Mouse (Mus musculus) midbrain, embryonic 14.5 days (tissue): ENCODE data around the gene Ptgs2. TPM values are rescaled to one million over a fixed set of nuclear protein-coding genes. Genes with fewer than 3 reads are reported as not detected.

ENCODE experiments used
- ATAC-seq: fragments of 200-750 bp; cut with Nextera tagmentation; 2 replicates; pipeline ENCODE4 v1.8.0; 2017; ENCODE audit warnings: moderate number of reproducible peaks, moderate library complexity; ENCODE audit not compliant: low FRiP score, low TSS enrichment
- DNase-seq: peaks from one replicate; pipeline ENCODE4 v3.0.0-alpha.2; 2015
- H3K27ac ChIP-seq: fragments of 300-500 bp; sonication (generic); replicated peaks from 2 replicates; pipeline ENCODE4 v1.5.1; 2014; ENCODE audit warnings: mild to moderate bottlenecking, low read depth, low read length, moderate library complexity
- H3K27me3 ChIP-seq: fragments of 300-500 bp; sonication (generic); 2 replicates; pipeline ENCODE4 v1.6.1; 2014; ENCODE audit warnings: low read length, control low read depth, mixed read lengths; ENCODE audit not compliant: control insufficient read depth, insufficient read depth
- H3K36me3 ChIP-seq: fragments of 300-500 bp; sonication (generic); 2 replicates; pipeline ENCODE4 v1.6.1; 2014; ENCODE audit warnings: low read length, control low read depth; ENCODE audit not compliant: control insufficient read depth, insufficient read depth
- H3K4me1 ChIP-seq: fragments of 300-500 bp; sonication (generic); 2 replicates; pipeline ENCODE4 v1.6.1; 2014; ENCODE audit warnings: mild to moderate bottlenecking, antibody characterized with exemption, low read length, control low read depth; ENCODE audit not compliant: control insufficient read depth, insufficient read depth
- H3K4me2 ChIP-seq: fragments of 300-500 bp; sonication (generic); 2 replicates; pipeline ENCODE4 v1.6.1; 2014; ENCODE audit warnings: mild to moderate bottlenecking, low read length, moderate library complexity
- H3K4me3 ChIP-seq: fragments of 300-500 bp; sonication (generic); replicated peaks from 2 replicates; pipeline ENCODE4 v1.5.1; 2014; ENCODE audit warnings: low read depth, low read length
- H3K9ac ChIP-seq: fragments of 300-500 bp; sonication (generic); replicated peaks from 2 replicates; pipeline ENCODE4 v1.6.1; 2014; ENCODE audit warnings: mild to moderate bottlenecking, low read length, moderate library complexity
- H3K9me3 ChIP-seq: fragments of 300-500 bp; sonication (generic); 2 replicates; pipeline ENCODE4 v1.6.1; 2016; ENCODE audit warnings: low read length, control low read depth, mixed read lengths; ENCODE audit not compliant: control insufficient read depth
- WGBS: fragments of 180-500 bp; shearing (Covaris S2); extraction: QIAGEN DNeasy Blood & Tissue Kit; methylation state at CpG from one replicate; pipeline ENCODE4 v1.1.7; 2014; 5-methylcytosine and 5-hydroxymethylcytosine counted together
- polyA plus RNA-seq: library from polyadenylated mRNA; unstranded; fragments of >200 nt; fragmentation: Nextera tagmentation; extraction: Ambion mirVana; gene quantifications from 2 replicates; pipeline ENCODE4 v1.2.1, GENCODE M21; 2014

Gene Ptgs2
- polyA plus RNA-seq, 1 experiment from 2014 or later, result not detected

DNA sequence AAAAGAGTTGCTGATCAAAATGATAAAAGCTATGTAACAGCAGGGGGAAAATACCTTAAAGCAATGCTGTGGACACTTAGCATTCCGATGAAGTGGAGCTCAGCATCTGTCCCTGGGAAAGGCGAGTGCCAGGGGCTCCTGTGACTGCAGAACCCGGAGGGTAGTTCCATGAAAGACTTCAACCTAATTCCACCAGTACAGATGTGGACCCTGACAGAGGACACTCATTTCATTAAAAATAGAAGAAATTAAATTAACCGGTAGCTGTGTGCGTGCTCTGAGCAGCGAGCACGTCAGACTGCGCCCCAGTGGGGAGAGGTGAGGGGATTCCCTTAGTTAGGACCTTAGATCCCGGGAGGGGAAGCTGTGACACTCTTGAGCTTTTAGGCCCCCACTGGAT is 457 bp upstream of the Ptgs2 start:
- Histone ChIP-seq H3K9me3 (no peaks in the 10 kb centered on the region), H3K4me2 (peak overlapping the region; percentile 96), H3K4me1 (peaks cover 9% of the 10 kb centered on the region; the same call in 1 of the 2 replicates), H3K4me3 (peak overlapping the region; percentile 45), H3K27me3 (0 out of 2 replicates have a peak, but pooled peaks cover 4% of the 10 kb centered on the region), H3K27ac (no peak overlapping the region), H3K36me3 (no peaks in the 10 kb centered on the region), H3K9ac (peak overlapping the region; percentile 56)
- ATAC-seq, result peak; percentile 29; the same call in 1 of the 2 replicates
- DNase-seq, result peak; percentile 16
- under 1% methylated on average over 9 of the region's 9 CpGs for WGBS

DNA sequence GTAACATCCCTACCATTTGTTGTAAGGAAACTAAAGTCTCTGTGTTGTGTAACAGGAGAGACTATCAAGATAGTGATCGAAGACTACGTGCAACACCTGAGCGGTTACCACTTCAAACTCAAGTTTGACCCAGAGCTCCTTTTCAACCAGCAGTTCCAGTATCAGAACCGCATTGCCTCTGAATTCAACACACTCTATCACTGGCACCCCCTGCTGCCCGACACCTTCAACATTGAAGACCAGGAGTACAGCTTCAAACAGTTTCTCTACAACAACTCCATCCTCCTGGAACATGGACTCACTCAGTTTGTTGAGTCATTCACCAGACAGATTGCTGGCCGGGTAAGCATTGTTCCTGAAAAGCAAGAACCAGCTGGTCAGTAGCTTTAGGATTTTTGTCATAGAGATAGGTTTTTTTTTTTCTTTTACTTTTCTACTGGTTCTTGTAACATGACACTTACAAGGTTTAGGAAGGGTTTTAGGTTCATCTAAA is 4.4 kb downstream of the Ptgs2 start:
- Histone ChIP-seq H3K36me3 (no peaks in the 10 kb centered on the region), H3K4me1 (peaks cover 8% of the 10 kb centered on the region; the same call in 1 of the 2 replicates), H3K4me3 (no peak overlapping the region), H3K27me3 (0 out of 2 replicates have a peak, but pooled peaks cover 4% of the 10 kb centered on the region), H3K9me3 (no peaks in the 10 kb centered on the region), H3K4me2 (no peak overlapping the region), H3K27ac (no peak overlapping the region), H3K9ac (no peak overlapping the region)
- no peak for ATAC-seq
- DNase-seq, result no peak
- 95% methylated on average over 6 of the region's 6 CpGs for WGBS

DNA sequence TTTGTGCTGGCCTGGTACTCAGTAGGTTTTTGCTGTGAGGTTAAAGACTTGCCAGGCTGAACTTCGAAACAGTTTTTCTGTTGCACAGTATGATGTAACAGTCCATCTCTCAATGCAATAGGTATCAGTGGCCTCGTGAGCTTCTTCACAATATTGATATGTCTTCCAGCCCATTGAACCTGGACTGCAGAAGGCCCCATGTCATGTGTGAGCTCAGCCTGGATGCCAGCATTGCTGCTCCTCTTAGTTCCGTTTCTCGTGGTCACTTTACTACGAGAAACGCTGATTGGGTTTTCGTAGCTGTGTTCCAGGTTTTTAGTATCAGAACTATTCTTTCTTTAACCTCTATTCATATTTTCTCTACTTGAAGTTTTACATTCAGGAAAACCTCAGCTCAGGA is 6.9 kb downstream of the Ptgs2 start:
- Histone ChIP-seq H3K4me3 (no peak overlapping the region), H3K9me3 (no peaks in the 10 kb centered on the region), H3K9ac (no peak overlapping the region), H3K4me2 (no peak overlapping the region), H3K36me3 (no peaks in the 10 kb centered on the region), H3K27ac (no peak overlapping the region), H3K27me3 (no peaks in the 10 kb centered on the region), H3K4me1 (no peaks in the 10 kb centered on the region)
- ATAC-seq, result no peak
- no peak for DNase-seq
- WGBS, result 93% methylated on average over 7 of the region's 7 CpGs

DNA sequence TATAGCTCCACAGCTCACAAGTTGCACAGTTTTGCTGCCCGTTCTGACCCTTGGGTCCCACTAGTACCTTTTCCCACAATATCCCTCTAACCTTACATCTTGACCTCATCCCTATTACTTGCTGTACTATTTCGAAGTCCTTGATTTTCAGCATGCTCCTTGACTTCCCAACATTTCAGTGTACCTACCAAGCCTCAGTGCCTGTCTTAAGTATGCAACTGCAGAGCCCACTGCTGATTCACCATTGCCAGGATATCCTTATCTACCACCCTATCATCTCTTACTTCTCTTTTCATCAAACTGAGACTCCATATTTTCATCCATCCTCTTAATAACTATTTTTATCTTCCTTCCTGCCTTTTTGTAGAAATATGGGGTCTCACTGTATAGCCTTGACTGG is 9.8 kb downstream of the Ptgs2 start:
- H3K36me3 ChIP-seq, result no peaks in the 10 kb centered on the region
- DNase-seq (no peak), ATAC-seq (no peak)
- H3K9ac ChIP-seq, result no peak overlapping the region
- no peak overlapping the region for H3K4me3 ChIP-seq
- H3K4me1 ChIP-seq, result no peaks in the 10 kb centered on the region
- WGBS, result 82% methylated on average over 2 of the region's 2 CpGs
- no peaks in the 10 kb centered on the region for H3K9me3 ChIP-seq
- H3K4me2 ChIP-seq, result no peak overlapping the region
- no peak overlapping the region for H3K27ac ChIP-seq
- no peaks in the 10 kb centered on the region for H3K27me3 ChIP-seq

DNA sequence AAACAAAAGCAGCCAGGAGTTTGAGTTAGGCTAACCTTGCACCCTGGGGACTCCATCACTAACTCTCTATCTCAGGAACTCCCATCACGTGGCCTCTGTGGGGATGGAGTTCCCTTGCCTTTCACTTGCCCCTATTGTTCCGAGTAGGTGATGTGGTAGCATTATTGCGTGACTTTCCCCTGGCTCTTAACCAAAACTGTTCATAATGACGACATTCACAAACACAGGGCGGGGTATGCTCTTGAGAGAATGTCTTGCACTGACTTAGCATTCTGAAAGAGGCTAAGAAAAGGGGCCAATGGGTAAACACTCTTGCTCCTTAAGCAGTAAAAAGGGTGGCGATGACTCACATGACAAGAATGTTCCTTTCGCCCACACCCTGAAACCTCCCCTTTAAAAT is 15.5 kb downstream of the Ptgs2 start:
- Histone ChIP-seq H3K27ac (no peak overlapping the region), H3K4me2 (no peak overlapping the region), H3K4me3 (no peak overlapping the region), H3K9me3 (no peaks in the 10 kb centered on the region), H3K27me3 (no peaks in the 10 kb centered on the region), H3K4me1 (no peaks in the 10 kb centered on the region), H3K9ac (no peak overlapping the region), H3K36me3 (no peaks in the 10 kb centered on the region)
- DNase-seq (no peak), ATAC-seq (no peak)
- WGBS, result 71% methylated on average over 7 of the region's 7 CpGs

DNA sequence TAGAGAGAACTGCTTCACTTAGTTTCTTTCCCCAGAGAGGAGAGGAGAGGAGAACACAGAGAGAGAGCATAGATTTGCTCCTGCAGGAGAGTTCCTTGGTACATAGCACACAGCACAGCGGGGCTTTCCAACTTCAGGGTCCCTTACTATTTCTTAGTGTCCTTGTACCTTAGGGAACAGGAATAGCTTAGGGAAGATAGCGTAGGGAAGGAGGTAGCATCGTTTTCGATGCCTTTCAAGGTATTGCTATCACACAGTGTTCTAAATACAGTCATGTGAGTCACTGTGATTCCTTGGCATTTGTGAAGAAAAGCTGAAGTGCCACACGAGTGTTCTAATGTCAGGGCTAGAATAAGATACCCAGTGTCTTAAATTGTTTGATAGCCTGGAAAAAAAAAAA is 18.5 kb downstream of the Ptgs2 start:
- Histone ChIP-seq H3K27ac (no peak overlapping the region), H3K36me3 (no peaks in the 10 kb centered on the region)

DNA sequence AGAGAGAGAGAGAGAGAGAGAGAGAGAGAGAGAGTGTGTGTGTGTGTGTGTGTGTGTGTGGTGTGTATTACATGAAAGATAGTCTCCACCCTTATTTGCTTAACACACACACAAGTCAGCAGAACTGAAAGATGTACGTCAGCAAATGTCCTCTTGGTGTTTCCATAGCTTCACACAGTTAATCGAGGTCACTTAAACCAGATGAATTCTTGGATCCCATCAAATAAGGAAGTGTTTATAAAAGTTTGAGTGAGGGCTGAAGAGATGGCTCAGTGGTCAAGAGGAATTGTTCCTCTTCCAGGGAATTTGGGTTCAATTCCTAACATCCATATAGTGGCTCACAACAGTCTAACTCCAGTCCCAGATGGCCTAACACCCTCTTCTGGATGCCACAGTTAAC is 25.7 kb downstream of the Ptgs2 start:
- Histone ChIP-seq H3K27ac (no peak overlapping the region), H3K4me3 (no peak overlapping the region), H3K4me2 (no peak overlapping the region), H3K4me1 (no peaks in the 10 kb centered on the region), H3K36me3 (no peaks in the 10 kb centered on the region), H3K27me3 (no peaks in the 10 kb centered on the region), H3K9ac (no peak overlapping the region), H3K9me3 (0 out of 2 replicates have a peak, but pooled peaks cover 5% of the 10 kb centered on the region)
- ATAC-seq, result no peak
- WGBS, result 96% methylated on average over 2 of the region's 2 CpGs
- DNase-seq, result no peak

More for the DNA sequence above, 18.5 kb downstream of the Ptgs2 start:
- Histone ChIP-seq H3K9ac (no peak overlapping the region), H3K4me1 (no peaks in the 10 kb centered on the region), H3K4me3 (no peak overlapping the region), H3K4me2 (no peak overlapping the region), H3K9me3 (no peaks in the 10 kb centered on the region), H3K27me3 (no peaks in the 10 kb centered on the region)
- ATAC-seq, result no peak
- 88% methylated on average over 5 of the region's 5 CpGs for whole genome bisulfite sequencing
- DNase-seq, result no peak

DNA sequence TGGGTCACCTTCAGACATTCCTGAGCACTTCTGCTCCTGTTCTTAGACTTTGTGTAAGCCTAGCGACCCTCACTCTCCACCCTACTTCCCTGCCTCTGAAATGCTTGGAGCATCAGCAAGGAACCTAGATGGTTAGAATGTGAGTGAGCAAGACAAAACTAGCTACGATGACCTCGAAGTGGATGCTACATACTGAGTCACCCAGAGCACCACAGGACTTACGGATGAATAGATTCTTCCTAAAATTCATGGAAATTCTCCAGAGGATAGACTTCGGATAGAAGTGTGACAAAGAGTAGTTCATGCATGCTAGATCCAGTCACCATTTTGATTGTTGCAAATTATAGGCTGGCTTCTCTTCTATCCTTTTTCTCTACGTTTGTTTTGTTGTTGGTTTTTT is 30.2 kb downstream of the Ptgs2 start:
- no peak overlapping the region for H3K27ac ChIP-seq
- no peaks in the 10 kb centered on the region for H3K36me3 ChIP-seq
- WGBS, result 74% methylated on average over 6 of the region's 6 CpGs

DNA sequence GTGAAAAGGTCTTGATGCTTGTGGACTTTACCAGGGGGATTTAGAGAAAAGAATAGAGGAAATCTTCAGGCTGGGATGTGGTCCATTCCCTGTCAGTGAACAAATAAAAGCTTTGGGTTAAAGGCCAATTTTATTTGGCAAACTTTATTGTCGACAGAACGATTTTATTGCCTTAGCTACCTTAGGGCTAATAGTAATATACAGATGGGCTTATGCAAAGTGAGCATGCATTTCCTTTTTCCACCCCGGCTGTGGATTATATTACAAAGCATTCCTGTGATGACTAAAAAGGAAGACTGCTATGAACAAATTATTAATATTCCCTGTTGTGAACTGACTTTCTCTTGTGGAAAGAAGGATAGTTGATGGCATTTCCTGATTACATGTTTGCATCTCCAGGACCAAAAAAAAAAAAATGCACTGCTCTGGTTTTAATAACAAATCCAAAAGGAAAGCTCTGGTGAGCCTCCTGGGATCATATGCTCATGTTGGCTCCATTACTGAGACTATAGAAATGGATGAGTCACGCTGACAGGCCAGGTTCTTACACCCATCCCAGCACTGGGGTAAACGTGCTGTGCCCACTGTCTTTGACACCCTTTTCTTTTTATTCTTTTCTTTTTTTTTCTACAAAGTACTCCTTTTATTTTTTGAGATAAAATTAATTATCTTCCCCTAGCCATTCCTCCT is 30.9 kb downstream of the Ptgs2 start:
- Histone ChIP-seq H3K27ac (no peak overlapping the region), H3K36me3 (no peaks in the 10 kb centered on the region), H3K4me1 (no peaks in the 10 kb centered on the region), H3K9ac (no peak overlapping the region), H3K9me3 (0 out of 2 replicates have a peak, but pooled peaks cover 5% of the 10 kb centered on the region), H3K4me2 (no peak overlapping the region), H3K27me3 (no peaks in the 10 kb centered on the region), H3K4me3 (no peak overlapping the region)
- 70% methylated on average over 5 of the region's 5 CpGs for WGBS
- ATAC-seq, result no peak
- no peak for DNase-seq

More for the DNA sequence above, 30.2 kb downstream of the Ptgs2 start:
- ATAC-seq, result no peak
- Histone ChIP-seq H3K9me3 (0 out of 2 replicates have a peak, but pooled peaks cover 5% of the 10 kb centered on the region), H3K4me2 (no peak overlapping the region), H3K27me3 (no peaks in the 10 kb centered on the region), H3K9ac (no peak overlapping the region), H3K4me1 (no peaks in the 10 kb centered on the region), H3K4me3 (no peak overlapping the region)
- DNase-seq, result no peak
